Mouse (Mus musculus): ENCODE results near the gene Stx4a. TPM values are rescaled to one million over a fixed set of nuclear protein-coding genes. Genes with fewer than 3 reads are reported as not detected.
"Not testable (repeated sequence)": the region's sequence is repeated elsewhere in the genome, so short reads cannot be mapped to it uniquely, and the experiment has no call there.

Stx4a gene
- 39.1 and 42.6 TPM in 2 replicates for polyA plus RNA-seq (2015; fragmentation: Nextera tagmentation; extraction: Ambion mirVana)

DNA sequence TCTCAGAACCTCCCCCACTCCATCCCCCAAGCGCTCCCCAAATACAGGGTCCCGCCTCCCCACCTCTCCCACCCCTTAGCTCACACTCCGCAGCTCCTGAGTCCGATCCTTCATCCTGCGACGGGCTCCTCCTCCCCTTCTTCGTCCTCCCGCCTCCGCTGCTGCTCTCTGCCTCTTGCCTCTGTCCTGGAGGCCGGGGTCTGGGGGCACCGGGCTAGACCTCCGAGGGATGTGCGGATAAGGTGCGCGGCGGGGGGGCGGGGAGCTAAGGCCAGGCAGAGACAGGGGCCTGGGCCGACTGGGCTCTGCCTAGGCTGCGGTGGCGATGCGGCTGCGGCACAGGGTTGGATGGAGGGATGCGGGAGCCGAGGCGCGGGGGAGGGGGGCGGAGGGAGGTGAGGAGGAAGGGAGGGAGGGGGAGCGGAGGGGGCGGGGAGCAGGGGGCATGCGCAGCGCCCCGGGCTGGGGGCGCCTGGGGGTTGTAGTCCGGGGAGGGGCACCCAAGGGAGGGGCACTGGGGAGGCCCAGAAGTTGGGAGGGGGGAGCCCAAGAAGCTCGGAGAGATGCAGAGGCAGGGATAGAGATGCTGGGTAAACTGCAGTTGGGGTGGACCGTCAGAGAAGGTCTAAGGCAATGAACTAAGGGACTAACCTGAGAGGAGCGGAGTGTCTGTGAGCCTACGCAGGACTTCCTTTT is at the start of gene Stx4a, which contains the start of gene Stx1b:
Gene Stx4a, plus strand, starts transcription at position 119 of the 696 bp plus-strand sequence.
Gene Stx1b, minus strand, starts transcription at position 374 of the 696 bp plus-strand sequence.
- TF ChIP-seq CTCF (IDR thresholded peaks at IDR 0.05; ENCODE audit: low read depth) = no peak
- DNase-seq (ENCODE audit: low spot score) = peak; percentile 52
- no peaks in the 10 kb centered on the region for H3K36me3 ChIP-seq (ENCODE audit: insufficient read depth, low read length)
- peak within 1 kb of the TSS; percentile 73 for H3K9ac ChIP-seq (ENCODE audit: low read depth, low read length)
- H3K9me3 ChIP-seq (replicated peaks; ENCODE audit: low read length) = no peaks in the 10 kb centered on the region
- peaks cover 9% of the 10 kb centered on the region; the same call in 1 of the 2 replicates for H3K4me1 ChIP-seq (replicated peaks; ENCODE audit: insufficient read depth, low read length)
- 3% methylated on average over 34 of the region's 38 CpGs for WGBS
- peak; percentile 47; the same call in 1 of the 2 replicates for ATAC-seq (replicated peaks; ENCODE audit: low FRiP score, low read depth)
- no peaks in the 10 kb centered on the region for H3K27me3 ChIP-seq (ENCODE audit: insufficient read depth, low read length)
- peak within 1 kb of the TSS; percentile 60 for H3K4me3 ChIP-seq (replicated peaks; ENCODE audit: low read depth, low read length)
- no peak within 1 kb of the TSS for H3K27ac ChIP-seq
- H3K4me2 ChIP-seq (ENCODE audit: low read length) = peak within 1 kb of the TSS; percentile 87

- H3K9me3 ChIP-seq (replicated peaks; ENCODE audit: low read length); DNase-seq (ENCODE audit: low spot score); H3K4me1 ChIP-seq (replicated peaks; ENCODE audit: insufficient read depth, low read length); ATAC-seq (replicated peaks; ENCODE audit: low FRiP score, low read depth); H3K27me3 ChIP-seq (ENCODE audit: insufficient read depth, low read length): not testable (repeated sequence)
- H3K4me3 ChIP-seq (replicated peaks; ENCODE audit: low read depth, low read length) = peak overlapping the region; percentile 90
- peak overlapping the region; percentile 98; the same call in 1 of the 2 replicates for H3K27ac ChIP-seq
- 67% methylated on average over 7 of the region's 7 CpGs for WGBS
- peaks cover 15% of the 10 kb centered on the region for H3K36me3 ChIP-seq (ENCODE audit: insufficient read depth, low read length)
- H3K4me2 ChIP-seq (ENCODE audit: low read length) = peak overlapping the region; percentile 84
- H3K9ac ChIP-seq (ENCODE audit: low read depth, low read length) = peak overlapping the region; percentile 94; the same call in 1 of the 2 replicates
Observed at GRCm38 (mm10) chr7:127775837-127776236, 48.3 kb upstream of the Stx4a start.

- under 1% methylated on average over 23 of the region's 23 CpGs for WGBS
- peak within 1 kb of the TSS; percentile 94 for H3K9ac ChIP-seq (ENCODE audit: low read depth, low read length)
- ATAC-seq (replicated peaks; ENCODE audit: low FRiP score, low read depth) (peak; percentile 58), DNase-seq (ENCODE audit: low spot score) (peak; percentile 87)
- no peaks in the 10 kb centered on the region for H3K27me3 ChIP-seq (ENCODE audit: insufficient read depth, low read length)
- peak within 1 kb of the TSS; percentile 84 for H3K4me2 ChIP-seq (ENCODE audit: low read length)
- H3K4me1 ChIP-seq (replicated peaks; ENCODE audit: insufficient read depth, low read length) = peaks cover 5% of the 10 kb centered on the region; the same call in 1 of the 2 replicates
- H3K36me3 ChIP-seq (ENCODE audit: insufficient read depth, low read length) = peaks cover 21% of the 10 kb centered on the region
- H3K4me3 ChIP-seq (replicated peaks; ENCODE audit: low read depth, low read length) = peak within 1 kb of the TSS; percentile 90
- TF ChIP-seq CTCF (IDR thresholded peaks at IDR 0.05; ENCODE audit: low read depth) = no peak
- no peaks in the 10 kb centered on the region for H3K9me3 ChIP-seq (replicated peaks; ENCODE audit: low read length)
- peak within 1 kb of the TSS; percentile 98 for H3K27ac ChIP-seq
Observed at GRCm38 (mm10) chr7:127776426-127776825, 47.7 kb upstream of the Stx4a start, which contains the start of gene Setd1a. Gene Setd1a (plus strand): TSS chr7:127776670.

- Histone ChIP-seq H3K27me3 (ENCODE audit: insufficient read depth, low read length) (no peaks in the 10 kb centered on the region), H3K4me1 (replicated peaks; ENCODE audit: insufficient read depth, low read length) (peaks cover 5% of the 10 kb centered on the region; the same call in 1 of the 2 replicates), H3K27ac (peak overlapping the region; percentile 98), H3K36me3 (ENCODE audit: insufficient read depth, low read length) (peaks cover 21% of the 10 kb centered on the region), H3K4me3 (replicated peaks; ENCODE audit: low read depth, low read length) (peak overlapping the region; percentile 90), H3K9me3 (replicated peaks; ENCODE audit: low read length) (no peaks in the 10 kb centered on the region), H3K9ac (ENCODE audit: low read depth, low read length) (peak overlapping the region; percentile 94), H3K4me2 (ENCODE audit: low read length) (peak overlapping the region; percentile 84)
- DNase-seq (ENCODE audit: low spot score) = peak; percentile 98
- peak; percentile 90 for ATAC-seq (replicated peaks; ENCODE audit: low FRiP score, low read depth)
- WGBS = 0% methylated on average over 67 of the region's 70 CpGs
- no peak for TF ChIP-seq CTCF (IDR thresholded peaks at IDR 0.05; ENCODE audit: low read depth)
Observed at GRCm38 (mm10) chr7:127776878-127777473, 47.1 kb upstream of the Stx4a start.

DNA sequence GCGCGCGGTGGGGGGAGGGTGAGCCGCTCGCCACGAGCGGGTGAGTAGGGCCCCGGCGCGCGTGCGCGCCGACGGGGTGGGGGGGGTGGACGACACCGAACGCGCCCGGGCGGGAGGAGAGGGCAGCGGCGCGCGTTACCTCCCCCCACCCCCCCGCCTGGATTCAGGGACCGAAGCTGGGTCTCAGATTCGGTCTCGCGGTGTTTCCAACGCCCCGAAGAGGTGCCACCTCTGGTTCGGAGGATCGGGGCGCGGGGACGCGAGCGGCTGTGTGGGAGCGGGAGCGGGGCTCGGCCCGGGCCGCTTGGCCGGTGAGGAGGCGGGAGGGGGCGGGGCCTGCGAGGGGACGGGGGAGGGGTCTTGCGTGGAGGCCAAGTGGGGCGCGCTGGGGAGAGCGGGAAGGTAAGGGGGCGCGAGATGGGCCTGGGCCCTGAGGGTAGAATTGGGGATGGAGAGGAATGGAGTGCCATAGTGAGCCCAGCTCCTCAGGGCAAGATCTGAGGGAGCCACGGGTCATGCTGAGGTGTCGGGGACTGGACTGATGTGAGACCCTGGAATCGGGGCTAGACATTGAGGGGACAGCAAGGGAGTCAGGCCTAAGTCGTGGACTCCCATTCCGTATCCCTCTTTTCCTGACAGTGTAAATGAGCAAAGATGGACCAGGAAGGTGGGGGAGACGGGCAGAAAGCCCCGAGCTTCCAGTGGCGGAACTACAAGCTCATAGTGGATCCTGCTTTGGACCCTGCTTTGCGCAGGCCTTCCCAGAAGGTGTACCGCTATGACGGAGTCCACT is 46.4 kb upstream of the Stx4a start:
- H3K27me3 ChIP-seq (ENCODE audit: insufficient read depth, low read length) = no peaks in the 10 kb centered on the region
- peak overlapping the region; percentile 98 for H3K27ac ChIP-seq
- WGBS = 1% methylated on average over 58 of the region's 66 CpGs
- DNase-seq (ENCODE audit: low spot score) (peak; percentile 56), ATAC-seq (replicated peaks; ENCODE audit: low FRiP score, low read depth) (peak; percentile 41)
- peaks cover 5% of the 10 kb centered on the region; the same call in 1 of the 2 replicates for H3K4me1 ChIP-seq (replicated peaks; ENCODE audit: insufficient read depth, low read length)
- peak overlapping the region; percentile 90 for H3K4me3 ChIP-seq (replicated peaks; ENCODE audit: low read depth, low read length)
- H3K36me3 ChIP-seq (ENCODE audit: insufficient read depth, low read length) = peaks cover 21% of the 10 kb centered on the region
- no peaks in the 10 kb centered on the region for H3K9me3 ChIP-seq (replicated peaks; ENCODE audit: low read length)
- TF ChIP-seq CTCF (IDR thresholded peaks at IDR 0.05; ENCODE audit: low read depth) = no peak
- H3K4me2 ChIP-seq (ENCODE audit: low read length) = peak overlapping the region; percentile 84
- H3K9ac ChIP-seq (ENCODE audit: low read depth, low read length) = peak overlapping the region; percentile 94

GRCm38 (mm10) chr7:127778350-127778749 is 45.7 kb upstream of the Stx4a start:
- Histone ChIP-seq H3K9ac (ENCODE audit: low read depth, low read length) (peak overlapping the region; percentile 94), H3K4me1 (replicated peaks; ENCODE audit: insufficient read depth, low read length) (peaks cover 5% of the 10 kb centered on the region; the same call in 1 of the 2 replicates), H3K4me2 (ENCODE audit: low read length) (peak overlapping the region; percentile 84), H3K9me3 (replicated peaks; ENCODE audit: low read length) (no peaks in the 10 kb centered on the region), H3K27ac (no peak overlapping the region), H3K4me3 (replicated peaks; ENCODE audit: low read depth, low read length) (peak overlapping the region; percentile 90), H3K36me3 (ENCODE audit: insufficient read depth, low read length) (peaks cover 21% of the 10 kb centered on the region), H3K27me3 (ENCODE audit: insufficient read depth, low read length) (no peaks in the 10 kb centered on the region)
- WGBS = 74% methylated on average over 4 of the region's 4 CpGs
- DNase-seq (ENCODE audit: low spot score) = no peak
- no peak for ATAC-seq (replicated peaks; ENCODE audit: low FRiP score, low read depth)
- no peak for TF ChIP-seq CTCF (IDR thresholded peaks at IDR 0.05; ENCODE audit: low read depth)
